In genomic region chr16:10664921-10665894, GRCm38 (mm10) we compare ENCODE assay signal across 8 mouse cellular contexts.
DNase-seq lines count a peak whose midpoint lies in the region; ATAC-seq lines count a peak whose summit lies in the region.

No protein-coding gene starts in this region.

- H3K27me3 ChIP-seq in midbrain, embryonic 12.5 days, result no peaks in the 10 kb centered on the region
- no peaks in the 10 kb centered on the region for H3K27me3 ChIP-seq in midbrain, embryonic 10.5 days (ENCODE audit: low read depth, poor library complexity, severe bottlenecking)
- H3K27me3 ChIP-seq in heart, embryonic 10.5 days (ENCODE audit: insufficient read depth, poor library complexity, severe bottlenecking), result no peaks in the 10 kb centered on the region

- no peak for DNase-seq in midbrain, embryonic 10.5 days (ENCODE audit: low spot score)
- DNase-seq in adrenal gland, postnatal 14 days, result peak; percentile 69
- no peak for DNase-seq in heart, embryonic 10.5 days (ENCODE audit: low spot score)
- peak; percentile 65 for DNase-seq in kidney, postnatal 14 days
- DNase-seq in lung, postnatal 36 days, result peak; percentile 83
- DNase-seq in spleen, postnatal 4 days (ENCODE audit: low spot score in 2 of 2), result peak; percentile 29 to 71

- WGBS in midbrain, embryonic 12.5 days, result 64% methylated on average over 12 of the region's 12 CpGs
- WGBS in midbrain, embryonic 10.5 days, result 69% methylated on average over 12 of the region's 12 CpGs
- 33% methylated on average over 12 of the region's 12 CpGs for WGBS in heart, embryonic 10.5 days

- no peaks in the 10 kb centered on the region for H3K36me3 ChIP-seq in midbrain, embryonic 12.5 days
- H3K36me3 ChIP-seq in midbrain, embryonic 10.5 days, result no peaks in the 10 kb centered on the region
- H3K36me3 ChIP-seq in heart, embryonic 10.5 days, result no peaks in the 10 kb centered on the region

- no peak overlapping the region for H3K9ac ChIP-seq in midbrain, embryonic 12.5 days (replicated peaks)

- H3K27ac ChIP-seq in midbrain, embryonic 12.5 days (replicated peaks), result peak overlapping the region; percentile 25; the same call in 1 of the 2 replicates
- H3K27ac ChIP-seq in midbrain, embryonic 10.5 days (replicated peaks), result no peak overlapping the region
- peak overlapping the region; percentile 75 for H3K27ac ChIP-seq in heart, embryonic 10.5 days

- H3K4me3 ChIP-seq in midbrain, embryonic 12.5 days, result no peak overlapping the region
- H3K4me3 ChIP-seq in midbrain, embryonic 10.5 days, result no peak overlapping the region
- H3K4me3 ChIP-seq in heart, embryonic 10.5 days, result no peak overlapping the region

- H3K9me3 ChIP-seq in midbrain, embryonic 12.5 days, result no peaks in the 10 kb centered on the region
- no peaks in the 10 kb centered on the region for H3K9me3 ChIP-seq in midbrain, embryonic 10.5 days (replicated peaks)
- no peaks in the 10 kb centered on the region for H3K9me3 ChIP-seq in heart, embryonic 10.5 days

- H3K4me1 ChIP-seq in midbrain, embryonic 12.5 days, result peaks cover 12% of the 10 kb centered on the region; the same call in 1 of the 2 replicates
- peaks cover 17% of the 10 kb centered on the region; the same call in 1 of the 2 replicates for H3K4me1 ChIP-seq in midbrain, embryonic 10.5 days
- peaks cover 60% of the 10 kb centered on the region for H3K4me1 ChIP-seq in heart, embryonic 10.5 days

- no peak for ATAC-seq in midbrain, embryonic 12.5 days (ENCODE audit: low FRiP score, low read depth)
- no peak for ATAC-seq in monocyte, adult 5-6 weeks (replicated peaks; ENCODE audit: insufficient number of reproducible peaks, low FRiP score, low TSS enrichment, poor library complexity, severe bottlenecking)

- H3K4me2 ChIP-seq in midbrain, embryonic 12.5 days (replicated peaks), result no peak overlapping the region

Comparison
In these comparisons a context has a peak if more than half of its experiments do, and no peak if none do; other contexts are left out.
1. DNase-seq: peak in adrenal gland, postnatal 14 days (single experiment), kidney, postnatal 14 days (single experiment), lung, postnatal 36 days (single experiment) and spleen, postnatal 4 days (2 of 2); none in midbrain, embryonic 10.5 days (single experiment) and heart, embryonic 10.5 days (single experiment).